Mouse (Mus musculus) cerebellum, adult 8-10 months (tissue): ENCODE data around the gene Axin1.
"Not testable (repeated sequence)": the region's sequence is repeated elsewhere in the genome, so short reads cannot be mapped to it uniquely, and the experiment has no call there.

Experiments used
- DNase-seq: peaks from one replicate; pipeline ENCODE4 v3.0.0; 2022

The Axin1 gene

GRCm38 (mm10) chr17:26138239-26138836 is at the start of gene Axin1:
Gene Axin1 (plus strand): TSS chr17:26138688.
- DNase-seq = peak; percentile 90

- peak; percentile 92 for DNase-seq
These were observed 48.4 kb upstream of the Axin1 start, which contains the start of gene Decr2 for GRCm38 (mm10) chr17:26089905-26090632. Gene Decr2 (minus strand): TSS chr17:26090337.

DNA sequence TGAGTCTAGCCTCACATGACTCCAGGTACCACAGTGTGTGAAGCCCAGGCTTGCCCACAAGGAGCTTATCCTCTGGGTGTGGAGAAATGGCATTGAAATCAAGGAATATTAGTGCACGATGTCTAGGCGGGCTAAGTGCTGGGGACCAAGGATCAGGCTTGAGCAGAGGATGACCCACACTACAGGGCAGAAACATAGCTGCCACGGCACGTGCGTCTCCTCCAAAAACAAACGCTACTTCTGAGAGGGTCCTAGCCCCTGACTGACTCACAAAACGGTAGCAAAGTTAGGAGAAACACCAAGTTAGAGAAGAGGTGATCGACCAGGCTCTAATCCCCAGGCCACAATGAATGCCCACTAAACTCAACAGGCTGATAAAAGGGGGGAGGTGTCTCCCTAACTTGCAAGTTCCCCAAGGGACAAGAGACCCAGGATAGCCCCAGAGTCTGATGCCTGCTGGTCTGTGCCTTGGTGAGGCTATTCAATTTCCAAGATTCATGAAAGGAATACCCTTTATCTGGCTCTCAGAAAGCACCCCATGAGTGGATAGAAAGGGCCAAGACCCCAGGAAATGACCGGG is 43.9 kb upstream of the Axin1 start:
- no peak for DNase-seq

DNA sequence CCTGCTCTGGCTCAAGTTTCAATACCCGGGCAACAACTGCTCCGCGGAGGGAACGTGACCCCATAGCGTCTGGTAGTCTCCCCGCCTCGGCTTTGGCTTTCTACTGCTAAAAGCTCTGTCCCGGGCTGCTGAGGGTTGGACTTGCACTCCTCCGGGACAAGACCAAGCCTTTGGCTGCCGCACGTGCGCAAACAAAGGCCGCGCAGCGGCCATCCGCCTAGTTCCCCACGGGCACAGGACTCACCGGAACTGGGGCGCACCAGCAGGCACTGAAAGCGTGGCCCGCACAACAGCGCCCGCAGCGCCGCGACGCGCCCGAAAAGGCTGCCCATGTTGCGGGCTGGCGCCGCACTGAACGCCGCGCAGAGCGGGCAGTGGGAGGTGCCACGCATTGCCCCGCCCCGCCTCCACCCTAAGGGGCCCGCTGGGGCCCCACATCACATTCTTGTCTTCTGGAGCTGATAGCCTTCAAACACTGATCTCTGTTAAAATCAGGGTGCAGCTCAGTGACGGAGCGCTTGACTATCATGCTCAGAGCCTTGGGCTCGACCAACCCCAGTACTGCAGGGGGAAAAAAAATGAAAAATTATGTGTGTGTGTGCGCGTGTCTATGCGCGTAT is 43.3 kb upstream of the Axin1 start, which contains the start of gene Nme4:
Gene Nme4 (minus strand): TSS at position 482 of the 620 bp plus-strand sequence.
- peak; percentile 68 for DNase-seq

- DNase-seq = no peak
These were observed 40.0 kb upstream of the Axin1 start for GRCm38 (mm10) chr17:26098461-26098860.

DNA sequence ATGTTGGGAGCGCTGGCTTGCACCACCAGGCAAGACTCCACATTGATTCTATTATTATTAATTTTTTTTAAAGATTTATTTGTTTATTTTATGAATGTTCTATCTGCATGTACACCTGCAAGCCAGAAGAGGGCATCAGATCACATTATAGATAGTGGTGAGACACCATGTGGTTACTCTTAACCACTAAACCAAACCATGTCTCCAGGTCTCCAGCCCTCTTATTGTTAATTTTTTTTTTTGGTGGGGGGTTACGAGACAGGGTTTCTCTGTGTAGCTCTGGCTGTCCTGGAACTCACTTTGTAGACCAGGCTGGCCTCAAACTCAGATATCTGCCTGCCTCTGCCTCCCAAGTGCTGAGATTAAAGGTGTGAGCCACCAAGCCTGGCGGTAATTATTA is 39.2 kb upstream of the Axin1 start:
- not testable (repeated sequence) for DNase-seq

- DNase-seq = no peak
These were observed 38.3 kb upstream of the Axin1 start for GRCm38 (mm10) chr17:26100166-26100565.

DNA sequence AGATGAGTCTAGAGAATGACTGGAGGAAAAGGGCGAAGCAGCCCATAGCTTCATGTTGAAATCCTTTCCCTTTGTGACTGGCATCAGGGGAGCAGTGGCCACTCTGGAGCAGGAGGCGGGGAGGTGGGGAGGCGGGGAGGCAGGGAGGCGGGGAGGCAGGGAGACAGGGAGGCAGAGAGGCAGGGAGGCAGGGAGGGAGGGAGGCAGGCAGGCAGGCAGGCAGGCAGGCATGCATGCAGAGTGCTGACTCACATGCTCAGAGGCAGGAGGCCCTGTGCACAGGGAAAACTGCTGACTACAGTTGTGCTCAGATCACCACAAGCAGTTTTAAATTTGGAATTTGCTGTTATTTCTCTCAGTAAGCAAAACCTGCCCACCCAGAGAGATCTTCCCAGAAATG is 37.0 kb upstream of the Axin1 start:
- DNase-seq = no peak

DNA sequence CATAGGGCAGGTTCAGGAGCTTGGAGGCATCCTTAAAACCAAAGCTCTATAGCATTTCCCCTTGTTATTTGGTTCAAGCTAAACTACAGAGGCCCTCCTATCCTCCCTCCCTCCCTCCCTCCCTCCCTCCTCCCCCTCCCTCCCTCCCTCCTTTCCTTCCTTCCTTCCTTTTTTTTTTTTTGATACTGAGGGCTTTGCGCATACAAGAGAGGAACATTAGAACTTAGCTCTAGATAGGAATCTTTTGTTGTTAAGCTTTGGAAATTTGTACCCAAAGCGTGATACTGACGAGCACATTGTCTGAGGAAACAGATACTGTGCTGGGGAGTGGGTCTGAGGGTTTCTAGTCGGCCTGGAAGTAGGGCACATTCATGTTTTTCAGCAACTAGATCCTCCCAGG is 32.9 kb upstream of the Axin1 start:
- no peak for DNase-seq

DNA sequence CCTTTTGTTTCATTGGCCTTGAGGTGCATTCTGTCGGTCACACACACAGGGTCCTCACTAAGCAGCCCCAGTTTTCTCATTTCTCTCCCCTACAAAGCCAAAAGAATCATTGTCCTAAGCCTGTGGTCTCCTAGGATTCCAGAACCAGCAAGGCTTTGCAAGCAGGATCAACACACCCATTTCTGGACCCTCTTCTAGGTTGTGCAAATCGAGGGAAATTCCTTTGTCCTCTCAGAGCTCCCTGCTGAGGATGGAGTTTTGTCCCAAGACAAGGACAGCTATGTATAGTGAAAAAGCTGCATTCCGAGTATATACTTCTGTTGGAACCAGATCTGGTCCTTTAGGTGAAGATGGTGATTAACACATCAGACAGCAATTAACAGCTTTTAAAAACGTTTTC is 28.3 kb upstream of the Axin1 start:
- DNase-seq = no peak

GRCm38 (mm10) chr17:26111024-26111423 is 27.5 kb upstream of the Axin1 start:
- no peak for DNase-seq

GRCm38 (mm10) chr17:26111722-26112121 is 26.8 kb upstream of the Axin1 start:
- no peak for DNase-seq

DNA sequence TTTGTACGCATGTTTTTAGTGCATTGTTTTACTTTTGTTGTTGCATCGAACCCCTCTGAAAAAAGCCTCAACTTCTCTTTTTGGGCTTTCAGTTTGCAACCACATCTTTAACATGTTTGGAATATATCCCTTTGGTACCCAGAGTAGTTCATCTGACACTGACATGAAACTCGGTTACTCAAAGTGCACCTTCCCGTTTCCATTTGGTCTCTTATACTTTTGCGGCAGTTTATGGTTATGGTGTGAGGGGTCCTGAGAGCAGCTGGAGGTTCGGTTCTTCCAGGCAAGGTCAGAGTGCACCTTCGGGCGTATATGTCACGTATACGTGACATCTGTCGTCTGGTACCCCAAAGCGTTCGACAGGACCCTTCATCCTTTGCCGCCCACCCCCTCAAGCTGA is 25.7 kb upstream of the Axin1 start:
- DNase-seq = no peak

GRCm38 (mm10) chr17:26113181-26113948 is 25.1 kb upstream of the Axin1 start, which contains the start of gene Tmem8:
Gene Tmem8 (plus strand): TSS chr17:26113299.
- peak; percentile 80 for DNase-seq

GRCm38 (mm10) chr17:26114061-26114460 is 24.4 kb upstream of the Axin1 start:
- DNase-seq = no peak

GRCm38 (mm10) chr17:26114461-26114860 is 24.0 kb upstream of the Axin1 start:
- not testable (repeated sequence) for DNase-seq

GRCm38 (mm10) chr17:26115205-26115898 is 23.1 kb upstream of the Axin1 start:
- DNase-seq = no peak

- no peak for DNase-seq
These were observed 22.5 kb upstream of the Axin1 start for GRCm38 (mm10) chr17:26115956-26116487.

DNA sequence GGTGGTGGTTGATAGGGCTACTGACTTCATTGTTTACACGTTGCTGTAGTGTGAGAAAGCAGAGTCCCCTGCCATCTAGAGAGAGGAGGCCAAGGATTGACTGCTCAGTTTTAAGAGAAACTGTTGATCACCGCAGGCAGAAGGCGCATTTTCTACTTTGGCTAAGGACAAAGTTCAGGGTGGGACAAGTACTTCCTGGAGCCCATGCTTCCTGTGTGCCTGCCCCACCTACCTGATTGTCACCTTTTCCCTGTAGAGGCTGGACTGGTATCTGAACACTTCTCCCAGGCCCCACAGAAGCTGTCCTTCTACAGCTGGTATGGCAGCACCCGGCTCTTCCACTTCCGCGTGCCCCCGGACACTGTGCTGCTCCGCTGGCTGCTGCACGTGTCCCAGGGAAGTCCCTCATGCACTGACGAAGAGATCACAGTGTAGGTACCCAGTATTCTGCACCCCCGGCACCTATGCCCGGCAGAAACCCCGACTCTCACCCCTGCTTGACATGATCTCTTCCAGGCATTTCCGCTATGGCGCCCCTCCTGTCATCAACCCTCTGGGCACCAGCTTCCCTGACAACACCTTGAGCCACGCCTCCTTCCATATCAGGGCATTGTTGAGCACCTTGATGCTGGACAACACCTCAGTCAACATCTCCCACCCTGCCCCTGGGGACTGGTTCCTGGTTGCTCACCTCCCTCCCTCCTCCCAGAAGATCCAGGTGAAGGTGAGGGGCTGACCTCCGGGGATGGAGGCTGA is 21.8 kb upstream of the Axin1 start:
- no peak for DNase-seq

GRCm38 (mm10) chr17:26119766-26120710 is 18.4 kb upstream of the Axin1 start:
- peak; percentile 62 for DNase-seq
